Comparison of ENCODE assay signal across 30 mouse cellular contexts in genomic region chr1:51535414-51535813, GRCm38 (mm10).
"Had no signal": no experiment of that assay in that cellular context is flagged by ENCODE, and none has a peak within 500 bp of the region (broad histone marks: within the 10 kb centered on the region; RNA-seq: fewer than 3 reads in every experiment).

No protein-coding gene starts in this region.

- H3K4me2 ChIP-seq: heart, embryonic 11.5 days; heart, embryonic 13.5 days; heart, embryonic 15.5 days; hindbrain, embryonic 12.5 days; hindbrain, embryonic 14.5 days; kidney, embryonic 15.5 days; limb, embryonic 13.5 days; limb, embryonic 15.5 days; liver, embryonic 13.5 days; liver, embryonic 15.5 days had no signal

- DNase-seq: gastrocnemius, adult 2 months; gastrocnemius, postnatal 14 days; gastrocnemius, postnatal 36 days; heart, adult 11 months; heart, adult 2 months; heart, postnatal 14 days; heart, postnatal 36 days; kidney, adult 11 months; kidney, adult 2 months; kidney, adult 9 months; kidney, postnatal 14 days; kidney, postnatal 36 days; layer of hippocampus, adult 9-11 months; layer of hippocampus, postnatal 36 days; left cerebral cortex, postnatal 4 days; liver, embryonic 13.5 days; liver, postnatal 0 days had no signal

- H3K27me3 ChIP-seq: heart, embryonic 13.5 days; heart, embryonic 15.5 days; hindbrain, embryonic 12.5 days; kidney, embryonic 15.5 days; limb, embryonic 13.5 days; limb, embryonic 15.5 days; liver, embryonic 13.5 days; liver, embryonic 15.5 days had no signal

- H3K36me3 ChIP-seq: heart, embryonic 13.5 days; heart, embryonic 15.5 days; hindbrain, embryonic 10.5 days; hindbrain, embryonic 12.5 days; kidney, embryonic 15.5 days; limb, embryonic 13.5 days; limb, embryonic 15.5 days; liver, embryonic 13.5 days; liver, embryonic 15.5 days had no signal

- H3K4me3 ChIP-seq: gastrocnemius, adult 2 months; heart, adult 2 months; heart, embryonic 13.5 days; heart, embryonic 15.5 days; hindbrain, embryonic 10.5 days; hindbrain, embryonic 12.5 days; kidney, embryonic 15.5 days; limb, embryonic 13.5 days; limb, embryonic 15.5 days; liver, embryonic 13.5 days; liver, embryonic 15.5 days had no signal

- H3K4me1 ChIP-seq: limb, embryonic 15.5 days had no signal

- ATAC-seq: hindbrain, postnatal 0 days; intestine, embryonic 16.5 days; liver, postnatal 0 days had no signal

- H3K9ac ChIP-seq: heart, embryonic 13.5 days; heart, embryonic 15.5 days; hindbrain, embryonic 12.5 days; hindbrain, embryonic 14.5 days; kidney, embryonic 15.5 days; limb, embryonic 13.5 days; limb, embryonic 15.5 days; liver, embryonic 13.5 days; liver, embryonic 15.5 days; liver, postnatal 0 days had no signal

- H3K9me3 ChIP-seq: heart, embryonic 13.5 days; heart, embryonic 15.5 days; hindbrain, embryonic 10.5 days; hindbrain, embryonic 12.5 days; kidney, embryonic 15.5 days; limb, embryonic 13.5 days; limb, embryonic 15.5 days; liver, embryonic 13.5 days; liver, embryonic 15.5 days had no signal

- H3K27ac ChIP-seq: gastrocnemius, adult 2 months; heart, adult 2 months; heart, embryonic 13.5 days; heart, embryonic 15.5 days; hindbrain, embryonic 10.5 days; hindbrain, embryonic 12.5 days; hindbrain, embryonic 14.5 days; hindbrain, postnatal 0 days; kidney, embryonic 15.5 days; kidney, postnatal 0 days; limb, embryonic 13.5 days; limb, embryonic 15.5 days; liver, embryonic 13.5 days; liver, embryonic 15.5 days had no signal
